Mouse (Mus musculus) hindbrain, embryonic 15.5 days (tissue): ENCODE results near the gene Slc16a9. TPM values are rescaled to one million over a fixed set of nuclear protein-coding genes. Genes with fewer than 3 reads are reported as not detected.

Source experiments
- ATAC-seq: fragments of 200-750 bp; cut with Nextera tagmentation; 2 replicates; pipeline ENCODE4 v1.8.0; 2017; ENCODE audit warnings: low read depth, moderate number of reproducible peaks, moderate TSS enrichment; ENCODE audit not compliant: low FRiP score
- H3K27ac ChIP-seq: fragments of 300-500 bp; sonication (generic); replicated peaks from 2 replicates; pipeline ENCODE4 v1.5.1; 2015; ENCODE audit warnings: mild to moderate bottlenecking, inconsistent platforms
- H3K27me3 ChIP-seq: fragments of 300-500 bp; sonication (generic); 2 replicates; pipeline ENCODE4 v1.6.1; 2015; ENCODE audit warnings: control low read depth, inconsistent platforms
- H3K36me3 ChIP-seq: fragments of 300-500 bp; sonication (generic); 2 replicates; pipeline ENCODE4 v1.6.1; 2015; ENCODE audit warnings: control low read depth, inconsistent platforms
- H3K4me1 ChIP-seq: fragments of 300-500 bp; sonication (generic); replicated peaks from 2 replicates; pipeline ENCODE4 v1.6.1; 2015; ENCODE audit warnings: control low read depth, inconsistent platforms
- H3K4me2 ChIP-seq: fragments of 300-500 bp; sonication (generic); 2 replicates; pipeline ENCODE4 v1.6.1; 2015; ENCODE audit warnings: moderate library complexity, mild to moderate bottlenecking, inconsistent platforms
- H3K4me3 ChIP-seq: fragments of 300-500 bp; sonication (generic); 2 replicates; pipeline ENCODE4 v1.5.1; 2015; ENCODE audit warnings: mild to moderate bottlenecking, inconsistent platforms
- H3K9ac ChIP-seq: fragments of 300-500 bp; sonication (generic); 2 replicates; pipeline ENCODE4 v1.6.1; 2015; ENCODE audit warnings: inconsistent platforms
- H3K9me3 ChIP-seq: fragments of 300-500 bp; sonication (generic); 2 replicates; pipeline ENCODE4 v1.6.1; 2016; ENCODE audit warnings: control low read depth, inconsistent platforms
- WGBS: fragments of 180-500 bp; shearing (Covaris S2); methylation state at CpG from one replicate; pipeline ENCODE4 v1.1.7; 2015; 5-methylcytosine and 5-hydroxymethylcytosine counted together
- polyA plus RNA-seq: library from polyadenylated mRNA; unstranded; fragments of >200 nt; fragmentation: Nextera tagmentation; extraction: Ambion mirVana; gene quantifications from 2 replicates; pipeline ENCODE4 v1.2.1, GENCODE M21; 2015

The Slc16a9 gene
- polyA plus RNA-seq, 1 experiment from 2014 or later: 1.6 TPM

GRCm38 (mm10) chr10:70255601-70256210 lies 10.8 kb downstream of the Slc16a9 start:
- H3K4me2 ChIP-seq: no peak overlapping the region
- WGBS: 94% methylated on average over 15 of the region's 15 CpGs
- H3K27me3 ChIP-seq: no peaks in the 10 kb centered on the region
- H3K4me1 ChIP-seq: no peaks in the 10 kb centered on the region
- H3K9me3 ChIP-seq: no peaks in the 10 kb centered on the region
- ATAC-seq: no peak
- H3K4me3 ChIP-seq: no peak overlapping the region
- no peak overlapping the region for H3K9ac ChIP-seq
- no peak overlapping the region for H3K27ac ChIP-seq
- H3K36me3 ChIP-seq: no peaks in the 10 kb centered on the region

- no peak overlapping the region for H3K4me2 ChIP-seq
- H3K9ac ChIP-seq: no peak overlapping the region
- no peaks in the 10 kb centered on the region for H3K4me1 ChIP-seq
- whole genome bisulfite sequencing: 89% methylated on average over 4 of the region's 4 CpGs
- H3K4me3 ChIP-seq: no peak overlapping the region
- no peak overlapping the region for H3K27ac ChIP-seq
- H3K36me3 ChIP-seq: no peaks in the 10 kb centered on the region
- ATAC-seq: no peak
- no peaks in the 10 kb centered on the region for H3K27me3 ChIP-seq
- H3K9me3 ChIP-seq: no peaks in the 10 kb centered on the region
Observed at GRCm38 (mm10) chr10:70257029-70257428, 12.1 kb downstream of the Slc16a9 start.

GRCm38 (mm10) chr10:70260904-70261303 lies 16.0 kb downstream of the Slc16a9 start:
- no peak for ATAC-seq
- H3K36me3 ChIP-seq: no peaks in the 10 kb centered on the region
- no peak overlapping the region for H3K4me2 ChIP-seq
- H3K4me3 ChIP-seq: no peak overlapping the region
- H3K27me3 ChIP-seq: no peaks in the 10 kb centered on the region
- 59% methylated on average over 4 of the region's 4 CpGs for WGBS
- H3K9ac ChIP-seq: no peak overlapping the region
- no peaks in the 10 kb centered on the region for H3K4me1 ChIP-seq
- no peaks in the 10 kb centered on the region for H3K9me3 ChIP-seq
- no peak overlapping the region for H3K27ac ChIP-seq

- Histone ChIP-seq H3K9ac (no peak overlapping the region), H3K9me3 (no peaks in the 10 kb centered on the region), H3K4me1 (no peaks in the 10 kb centered on the region), H3K4me2 (no peak overlapping the region), H3K36me3 (no peaks in the 10 kb centered on the region), H3K27me3 (no peaks in the 10 kb centered on the region), H3K4me3 (no peak overlapping the region), H3K27ac (no peak overlapping the region)
- WGBS: 94% methylated on average over 3 of the region's 3 CpGs
- ATAC-seq: no peak
Observed at GRCm38 (mm10) chr10:70262051-70262450, 17.2 kb downstream of the Slc16a9 start.

GRCm38 (mm10) chr10:70263681-70264189 lies 18.8 kb downstream of the Slc16a9 start:
- WGBS: 77% methylated on average over 4 of the region's 4 CpGs
- Histone ChIP-seq H3K9me3 (no peaks in the 10 kb centered on the region), H3K9ac (no peak overlapping the region), H3K27me3 (no peaks in the 10 kb centered on the region), H3K4me1 (no peaks in the 10 kb centered on the region), H3K36me3 (no peaks in the 10 kb centered on the region), H3K4me3 (no peak overlapping the region), H3K27ac (no peak overlapping the region), H3K4me2 (no peak overlapping the region)
- no peak for ATAC-seq

- no peaks in the 10 kb centered on the region for H3K9me3 ChIP-seq
- H3K27me3 ChIP-seq: no peaks in the 10 kb centered on the region
- no peaks in the 10 kb centered on the region for H3K4me1 ChIP-seq
- H3K36me3 ChIP-seq: no peaks in the 10 kb centered on the region
- no peak overlapping the region for H3K4me2 ChIP-seq
- H3K4me3 ChIP-seq: no peak overlapping the region
- no peak overlapping the region for H3K27ac ChIP-seq
- no peak for ATAC-seq
- WGBS: 88% methylated on average over 9 of the region's 9 CpGs
- no peak overlapping the region for H3K9ac ChIP-seq
Observed at GRCm38 (mm10) chr10:70264337-70265036, 19.6 kb downstream of the Slc16a9 start.

GRCm38 (mm10) chr10:70266501-70266900 lies 21.6 kb downstream of the Slc16a9 start:
- no peaks in the 10 kb centered on the region for H3K36me3 ChIP-seq
- no peak for ATAC-seq
- H3K9me3 ChIP-seq: no peaks in the 10 kb centered on the region
- no peak overlapping the region for H3K4me2 ChIP-seq
- no peaks in the 10 kb centered on the region for H3K27me3 ChIP-seq
- no peak overlapping the region for H3K4me3 ChIP-seq
- WGBS: 84% methylated on average over 6 of the region's 6 CpGs
- H3K4me1 ChIP-seq: no peaks in the 10 kb centered on the region
- H3K27ac ChIP-seq: no peak overlapping the region
- H3K9ac ChIP-seq: no peak overlapping the region

GRCm38 (mm10) chr10:70268581-70269446 lies 23.9 kb downstream of the Slc16a9 start:
- WGBS: 78% methylated on average over 23 of the region's 23 CpGs
- Histone ChIP-seq H3K4me2 (no peak overlapping the region), H3K27me3 (no peaks in the 10 kb centered on the region), H3K9ac (no peak overlapping the region), H3K9me3 (no peaks in the 10 kb centered on the region), H3K36me3 (no peaks in the 10 kb centered on the region), H3K27ac (no peak overlapping the region), H3K4me1 (no peaks in the 10 kb centered on the region), H3K4me3 (no peak overlapping the region)
- no peak for ATAC-seq

GRCm38 (mm10) chr10:70269447-70269787 lies 24.5 kb downstream of the Slc16a9 start:
- no peaks in the 10 kb centered on the region for H3K27me3 ChIP-seq
- no peak overlapping the region for H3K4me2 ChIP-seq
- no peak for ATAC-seq
- H3K9ac ChIP-seq: no peak overlapping the region
- H3K4me1 ChIP-seq: no peaks in the 10 kb centered on the region
- H3K27ac ChIP-seq: no peak overlapping the region
- no peaks in the 10 kb centered on the region for H3K36me3 ChIP-seq
- 87% methylated on average over 2 of the region's 2 CpGs for WGBS
- no peak overlapping the region for H3K4me3 ChIP-seq
- no peaks in the 10 kb centered on the region for H3K9me3 ChIP-seq

GRCm38 (mm10) chr10:70276678-70277077 lies 31.8 kb downstream of the Slc16a9 start:
- no peak overlapping the region for H3K27ac ChIP-seq
- H3K27me3 ChIP-seq: no peaks in the 10 kb centered on the region
- WGBS: 54% methylated on average over 1 of the region's 1 CpGs
- no peak overlapping the region for H3K4me2 ChIP-seq
- no peaks in the 10 kb centered on the region for H3K4me1 ChIP-seq
- no peak overlapping the region for H3K9ac ChIP-seq
- no peak overlapping the region for H3K4me3 ChIP-seq
- H3K36me3 ChIP-seq: no peaks in the 10 kb centered on the region
- ATAC-seq: no peak
- no peaks in the 10 kb centered on the region for H3K9me3 ChIP-seq

GRCm38 (mm10) chr10:70279349-70279748 lies 34.4 kb downstream of the Slc16a9 start:
- 82% methylated on average over 8 of the region's 8 CpGs for WGBS
- H3K4me2 ChIP-seq: no peak overlapping the region

GRCm38 (mm10) chr10:70287825-70288235 lies 42.9 kb downstream of the Slc16a9 start:
- H3K36me3 ChIP-seq: no peaks in the 10 kb centered on the region
- no peaks in the 10 kb centered on the region for H3K27me3 ChIP-seq
- H3K4me1 ChIP-seq: peaks cover 26% of the 10 kb centered on the region
- no peak overlapping the region for H3K9ac ChIP-seq
- H3K9me3 ChIP-seq: no peaks in the 10 kb centered on the region
- no peak overlapping the region for H3K4me3 ChIP-seq
- 41% methylated on average over 9 of the region's 9 CpGs for WGBS
- no peak overlapping the region for H3K4me2 ChIP-seq
- peak; percentile 47; the same call in 1 of the 2 replicates for ATAC-seq
- no peak overlapping the region for H3K27ac ChIP-seq

More at GRCm38 (mm10) chr10:70279349-70279748, 34.4 kb downstream of the Slc16a9 start:
- H3K27me3 ChIP-seq: no peaks in the 10 kb centered on the region
- H3K4me3 ChIP-seq: no peak overlapping the region
- ATAC-seq: no peak
- H3K36me3 ChIP-seq: no peaks in the 10 kb centered on the region
- H3K27ac ChIP-seq: no peak overlapping the region
- no peaks in the 10 kb centered on the region for H3K4me1 ChIP-seq
- H3K9ac ChIP-seq: no peak overlapping the region
- no peaks in the 10 kb centered on the region for H3K9me3 ChIP-seq
